Mouse (Mus musculus) gastrocnemius, adult 2 months (tissue): Measurements from ENCODE around the gene Wap. TPM values are rescaled to one million over a fixed set of nuclear protein-coding genes. Genes with fewer than 3 reads are reported as not detected.
A peak's percentile ranks its signal among the peaks of the same experiment; 100 is the strongest.

Experiments
- DNase-seq: peaks from one replicate; pipeline ENCODE4 v3.0.0; 2022
- H3K27ac ChIP-seq: fragments of 200-600 bp; 2 replicates; pipeline ENCODE4 v1.8.1; 2022; ENCODE audit warnings: mild to moderate bottlenecking
- H3K4me3 ChIP-seq: fragments of 200-600 bp; 2 replicates; pipeline ENCODE4 v1.8.1; 2022; ENCODE audit warnings: mild to moderate bottlenecking, moderate library complexity
- CTCF ChIP-seq: fragments of 200-600 bp; IDR thresholded peaks from 2 replicates; pipeline ENCODE4 v1.8.1; 2022; ENCODE audit warnings: antibody characterized with exemption, mild to moderate bottlenecking, moderate library complexity
- intact Hi-C: fragments of 180-260 bp; cut with DNase I; formaldehyde crosslinking; loops from one replicate; pipeline ENCODE4 v1.15.1; 2025
- total RNA-seq, 2 experiments: library from RNA; stranded (reverse); gene quantifications; 2 replicates each; pipeline ENCODE4 v1.2.3; 2021

The Wap gene
- total RNA-seq, 2 experiments from 2014 or later: not detected

DNA sequence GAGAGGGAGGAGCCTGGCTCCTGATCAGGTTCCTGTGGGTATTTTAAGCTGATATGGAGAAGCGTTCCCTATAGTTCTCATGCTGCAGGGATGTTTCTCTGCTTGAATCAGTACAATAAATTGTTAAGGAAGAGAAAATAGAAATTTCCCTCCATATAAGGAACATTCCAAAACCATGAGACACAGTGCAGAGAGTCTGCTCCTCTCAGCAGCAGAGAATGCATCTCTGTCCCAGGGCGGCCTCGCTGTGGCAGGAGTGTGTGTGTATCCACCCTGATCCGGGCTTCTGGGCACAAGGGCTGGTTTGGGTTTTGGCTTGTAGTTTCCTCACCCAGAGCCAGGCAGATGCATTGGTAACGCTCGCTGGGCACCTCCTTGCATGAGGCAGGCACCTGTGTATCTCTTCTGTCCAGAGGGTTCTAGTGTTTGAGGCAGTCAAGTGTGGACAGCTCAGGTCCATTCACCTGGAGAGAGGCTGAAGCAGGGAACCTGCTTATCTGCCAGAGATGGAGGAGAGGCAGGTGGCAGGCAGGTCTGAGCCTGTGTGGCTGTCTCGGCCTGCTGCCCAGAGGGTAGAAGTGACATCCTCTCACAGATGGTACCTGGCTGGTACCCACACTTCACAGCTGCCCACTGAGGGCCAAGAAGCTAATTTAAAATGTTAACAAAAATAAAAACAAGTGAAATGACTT lies 51.0 kb downstream of the Wap start:
- H3K4me3 ChIP-seq: no peak overlapping the region
- no peak overlapping the region for H3K27ac ChIP-seq
- no peak for TF ChIP-seq CTCF
- DNase-seq: no peak
- intact Hi-C loops: no loop called here

DNA sequence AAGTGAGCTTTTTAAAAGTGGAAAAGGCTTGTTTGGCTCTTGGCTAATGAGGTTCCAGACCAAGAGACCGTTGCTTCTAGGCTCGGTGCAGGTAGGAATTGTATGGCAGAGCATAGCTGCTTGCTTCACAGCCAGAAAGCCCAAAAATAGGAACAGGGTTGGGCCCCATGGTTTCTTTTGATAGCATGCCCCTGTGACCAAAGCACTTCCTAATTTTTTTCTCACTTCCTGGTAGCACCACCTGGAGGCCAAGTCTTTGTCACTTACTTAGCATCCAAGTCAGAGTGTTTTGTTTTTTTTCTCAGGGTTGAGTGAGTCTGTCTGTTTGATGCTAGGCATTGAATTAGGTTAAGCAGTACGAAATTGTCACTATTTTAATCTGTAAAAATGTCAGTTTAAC lies 51.8 kb downstream of the Wap start:
- Histone ChIP-seq H3K27ac (0 out of 2 replicates have a peak overlapping the region, but pooled peaks have one; percentile 12), H3K4me3 (no peak overlapping the region)
- TF ChIP-seq CTCF: peak; percentile 29; the same call in 1 of the 2 replicates
- intact Hi-C loops: no loop called here
- DNase-seq: no peak

GRCm38 (mm10) chr11:6585748-6586147 lies 52.7 kb downstream of the Wap start:
- H3K4me3 ChIP-seq: no peak overlapping the region
- TF ChIP-seq CTCF: no peak
- no peak overlapping the region for H3K27ac ChIP-seq
- no peak for DNase-seq
- intact Hi-C loops: no loop called here

Other genes starting within 250 kb of the Wap start
- gene Zmiz2, start 249.6 kb downstream of the Wap start, total RNA-seq: 10 to 100 TPM; 45.4 to 52.0 TPM
- 100 to 1,000 TPM; 205 to 209 TPM for gene Ppia, start 223.2 kb downstream of the Wap start, total RNA-seq
- gene H2afv, start 194.2 kb downstream of the Wap start, total RNA-seq: 10 to 100 TPM; 44.2 to 70.3 TPM
- gene Purb, start 162.7 kb downstream of the Wap start, total RNA-seq: 10 to 100 TPM; 19.9 to 23.5 TPM
- under 1 TPM; 0.36 to 0.56 TPM for gene Myo1g, start 117.7 kb downstream of the Wap start, total RNA-seq
- gene Ccm2, start 91.8 kb downstream of the Wap start, total RNA-seq: 10 to 100 TPM; 20.8 to 23.8 TPM
- under 1 TPM; 0.28 to 0.38 TPM for gene Nacad, start 32.6 kb downstream of the Wap start, total RNA-seq
- 10 to 100 TPM; 57.3 to 79.3 TPM for gene Tbrg4, start 12.6 kb downstream of the Wap start, total RNA-seq
- 1 to 10 TPM in 1 of 2 experiments, under 1 TPM in 1; 0.46 to 1.2 TPM for gene Ramp3, start 19.9 kb upstream of the Wap start, total RNA-seq
- gene Gm11983, start 199.0 kb upstream of the Wap start, total RNA-seq: not detected